Mouse (Mus musculus) embryonic facial prominence, embryonic 11.5 days (tissue): ENCODE data around the gene Dlg2. TPM values are rescaled to one million over a fixed set of nuclear protein-coding genes. Genes with fewer than 3 reads are reported as not detected.

Experiments
- ATAC-seq: fragments of 200-750 bp; cut with Nextera tagmentation; replicated peaks from 2 replicates; pipeline ENCODE4 v1.8.0; 2017; ENCODE audit warnings: low read depth; ENCODE audit not compliant: insufficient number of reproducible peaks, low FRiP score, low TSS enrichment
- DNase-seq: peaks from one replicate; pipeline ENCODE4 v3.0.0-alpha.2; 2015; ENCODE audit warnings: low spot score
- H3K27ac ChIP-seq: fragments of 300-500 bp; sonication (generic); replicated peaks from 2 replicates; pipeline ENCODE4 v1.5.1; 2014; ENCODE audit warnings: mild to moderate bottlenecking, low read depth, low read length, control low read depth
- H3K27me3 ChIP-seq: fragments of 300-500 bp; sonication (generic); 2 replicates; pipeline ENCODE4 v1.6.1; 2014; ENCODE audit warnings: mild to moderate bottlenecking, low read length, moderate library complexity, mixed read lengths; ENCODE audit not compliant: control insufficient read depth, insufficient read depth
- H3K36me3 ChIP-seq: fragments of 300-500 bp; sonication (generic); replicated peaks from 2 replicates; pipeline ENCODE4 v1.6.1; 2014; ENCODE audit warnings: low read depth, mild to moderate bottlenecking, low read length, moderate library complexity, mixed read lengths; ENCODE audit not compliant: control insufficient read depth, insufficient read depth
- H3K4me1 ChIP-seq: fragments of 300-500 bp; sonication (generic); 2 replicates; pipeline ENCODE4 v1.6.1; 2014; ENCODE audit warnings: low read length, mixed read lengths; ENCODE audit not compliant: control insufficient read depth, insufficient read depth
- H3K4me2 ChIP-seq: fragments of 300-500 bp; sonication (generic); 2 replicates; pipeline ENCODE4 v1.6.1; 2014; ENCODE audit warnings: low read depth, mild to moderate bottlenecking, control low read depth, low read length, moderate library complexity
- H3K4me3 ChIP-seq: fragments of 300-500 bp; sonication (generic); 2 replicates; pipeline ENCODE4 v1.5.1; 2014; ENCODE audit warnings: low read depth, low read length, control low read depth
- H3K9ac ChIP-seq: fragments of 300-500 bp; sonication (generic); replicated peaks from 2 replicates; pipeline ENCODE4 v1.6.1; 2014; ENCODE audit warnings: mild to moderate bottlenecking, control low read depth, low read length
- H3K9me3 ChIP-seq: fragments of 300-500 bp; sonication (generic); replicated peaks from 2 replicates; pipeline ENCODE4 v1.6.1; 2016; ENCODE audit warnings: mild to moderate bottlenecking, low read length, inconsistent platforms, mixed read lengths; ENCODE audit not compliant: control insufficient read depth
- WGBS: fragments of 180-500 bp; shearing (Covaris S2); extraction: QIAGEN DNeasy Blood & Tissue Kit; methylation state at CpG from one replicate; pipeline ENCODE4 v1.1.7; 2014; 5-methylcytosine and 5-hydroxymethylcytosine counted together
- polyA plus RNA-seq: library from polyadenylated mRNA; unstranded; fragments of >200 nt; fragmentation: Nextera tagmentation; extraction: Ambion mirVana; gene quantifications from 2 replicates; pipeline ENCODE4 v1.2.1, GENCODE M21; 2014

Dlg2 gene
- polyA plus RNA-seq, 1 experiment from 2014 or later = 5.3 TPM

- H3K4me2 ChIP-seq = no peak overlapping the region
Measured at GRCm38 (mm10) chr7:91173560-91173959, 697.1 kb downstream of the Dlg2 start.

GRCm38 (mm10) chr7:91188211-91188610, 711.7 kb downstream of the Dlg2 start:
- no peaks in the 10 kb centered on the region for H3K27me3 ChIP-seq
- DNase-seq (no peak), ATAC-seq (no peak)
- 95% methylated on average over 2 of the region's 2 CpGs for WGBS
- H3K9me3 ChIP-seq = no peaks in the 10 kb centered on the region
- H3K4me3 ChIP-seq = no peak overlapping the region
- H3K27ac ChIP-seq = no peak overlapping the region
- H3K4me2 ChIP-seq = no peak overlapping the region
- no peaks in the 10 kb centered on the region for H3K4me1 ChIP-seq
- H3K9ac ChIP-seq = no peak overlapping the region
- H3K36me3 ChIP-seq = no peaks in the 10 kb centered on the region

More at GRCm38 (mm10) chr7:91173560-91173959, 697.1 kb downstream of the Dlg2 start:
- Histone ChIP-seq H3K4me1 (no peaks in the 10 kb centered on the region), H3K9me3 (no peaks in the 10 kb centered on the region), H3K9ac (no peak overlapping the region), H3K27me3 (no peaks in the 10 kb centered on the region), H3K36me3 (no peaks in the 10 kb centered on the region), H3K4me3 (no peak overlapping the region), H3K27ac (no peak overlapping the region)
- DNase-seq = no peak
- 86% methylated on average over 2 of the region's 2 CpGs for WGBS
- no peak for ATAC-seq

GRCm38 (mm10) chr7:91199372-91199771, 722.9 kb downstream of the Dlg2 start:
- H3K27ac ChIP-seq = no peak overlapping the region
- H3K36me3 ChIP-seq = no peaks in the 10 kb centered on the region
- H3K4me2 ChIP-seq = no peak overlapping the region
- H3K9me3 ChIP-seq = no peaks in the 10 kb centered on the region
- DNase-seq (no peak), ATAC-seq (no peak)
- H3K9ac ChIP-seq = no peak overlapping the region
- 85% methylated on average over 1 of the region's 1 CpGs for WGBS
- no peaks in the 10 kb centered on the region for H3K4me1 ChIP-seq
- no peak overlapping the region for H3K4me3 ChIP-seq
- H3K27me3 ChIP-seq = no peaks in the 10 kb centered on the region

DNA sequence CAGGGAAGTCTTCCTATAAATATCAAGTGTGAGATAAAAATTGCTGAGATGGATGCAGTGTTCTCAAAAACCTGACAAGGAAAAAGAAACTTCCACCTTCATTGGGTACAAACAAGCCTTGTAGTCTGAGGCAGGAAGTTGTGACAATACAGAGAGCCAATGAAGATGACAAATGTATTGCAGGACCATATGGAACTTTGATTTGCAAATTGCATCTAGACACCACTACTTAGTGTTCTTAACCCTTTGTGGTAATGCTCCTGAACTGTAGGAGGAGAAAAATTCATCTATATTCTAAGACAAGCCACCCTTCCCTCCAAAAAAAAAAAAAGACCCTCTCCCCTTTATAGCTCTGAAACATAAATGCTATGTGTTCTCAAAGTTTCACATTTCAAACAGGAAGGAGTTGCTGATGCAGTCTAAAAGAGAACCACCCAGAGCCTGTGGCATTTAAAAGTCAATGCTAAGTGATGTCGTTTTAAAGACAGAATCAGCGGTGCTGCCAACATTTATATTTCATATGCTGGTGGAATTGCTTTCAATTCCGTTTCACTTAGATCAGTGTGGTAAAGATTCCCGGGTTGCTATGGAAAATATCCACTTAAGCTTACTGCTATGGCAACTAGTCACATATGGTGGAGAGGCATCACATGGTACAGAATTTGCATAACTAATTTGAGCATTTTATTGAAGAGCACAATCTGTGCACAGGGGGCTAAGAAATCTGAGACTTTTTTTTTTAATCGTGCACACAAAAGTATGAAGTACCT, 731.8 kb downstream of the Dlg2 start:
- H3K9me3 ChIP-seq = no peaks in the 10 kb centered on the region
- 72% methylated on average over 5 of the region's 5 CpGs for WGBS
- H3K9ac ChIP-seq = no peak overlapping the region
- H3K36me3 ChIP-seq = no peaks in the 10 kb centered on the region
- no peak for ATAC-seq
- DNase-seq = no peak
- H3K27ac ChIP-seq = no peak overlapping the region
- H3K27me3 ChIP-seq = no peaks in the 10 kb centered on the region
- no peak overlapping the region for H3K4me3 ChIP-seq
- no peaks in the 10 kb centered on the region for H3K4me1 ChIP-seq
- H3K4me2 ChIP-seq = no peak overlapping the region

DNA sequence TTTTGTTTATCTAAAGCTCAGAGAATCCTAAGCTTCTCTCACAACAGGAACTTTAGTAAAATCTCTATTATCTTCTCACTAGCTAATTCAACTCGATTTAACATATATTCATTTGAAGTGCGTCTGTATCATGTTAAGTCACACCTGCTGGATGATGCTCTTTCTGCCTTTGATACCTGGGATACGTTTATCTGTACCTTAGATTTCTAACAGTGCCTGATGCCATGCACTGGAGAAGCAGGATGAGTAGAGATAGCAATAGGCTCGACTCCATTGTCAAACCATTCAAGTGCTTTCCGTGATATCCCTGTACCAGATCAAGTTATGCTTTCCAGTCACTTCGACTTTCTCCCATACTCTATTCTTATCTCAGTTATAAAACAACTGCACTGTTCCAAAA, 732.5 kb downstream of the Dlg2 start:
- no peak for ATAC-seq
- H3K4me2 ChIP-seq = no peak overlapping the region
- DNase-seq = no peak
- H3K9ac ChIP-seq = no peak overlapping the region
- no peak overlapping the region for H3K27ac ChIP-seq
- H3K9me3 ChIP-seq = no peaks in the 10 kb centered on the region
- no peaks in the 10 kb centered on the region for H3K4me1 ChIP-seq
- no peaks in the 10 kb centered on the region for H3K27me3 ChIP-seq
- WGBS = 80% methylated on average over 6 of the region's 6 CpGs
- H3K36me3 ChIP-seq = no peaks in the 10 kb centered on the region
- no peak overlapping the region for H3K4me3 ChIP-seq

DNA sequence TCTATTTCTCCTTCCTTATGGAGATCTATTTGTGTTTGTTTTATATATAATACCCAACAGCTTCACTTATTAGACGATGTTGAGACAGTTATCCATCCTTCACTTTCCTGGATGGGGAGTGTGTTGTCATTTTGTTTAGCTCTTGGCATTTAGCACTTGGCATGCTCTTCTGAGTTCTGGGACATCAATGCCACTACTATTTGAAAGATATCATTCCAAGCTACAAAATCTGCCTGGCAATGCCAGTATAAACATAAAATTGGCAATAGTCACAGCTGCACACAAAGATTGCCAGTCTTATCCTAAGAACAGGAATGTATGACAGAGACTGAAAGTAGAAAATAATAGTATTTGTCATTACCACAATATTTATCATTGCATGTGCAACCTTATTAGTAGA, 735.8 kb downstream of the Dlg2 start:
- WGBS = 85% methylated on average over 1 of the region's 1 CpGs
- H3K9me3 ChIP-seq = no peaks in the 10 kb centered on the region

DNA sequence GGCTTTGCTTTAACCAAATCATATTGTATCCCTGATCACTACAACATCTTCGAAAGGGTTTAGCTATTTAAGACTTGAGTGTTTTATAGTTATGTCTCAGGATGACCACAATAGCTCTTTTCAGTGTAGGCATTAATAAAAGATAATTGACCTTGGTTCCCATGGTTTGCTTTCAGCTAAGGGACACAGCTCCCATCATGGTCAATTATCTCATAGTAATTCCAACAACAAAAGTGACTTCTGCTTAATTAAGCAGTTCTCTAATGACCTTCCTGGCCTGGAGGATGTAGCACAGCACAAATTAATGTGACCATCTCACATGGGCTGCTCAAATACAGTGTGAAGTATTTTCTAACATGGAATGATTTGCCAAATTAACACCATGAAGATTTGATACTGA, 738.4 kb downstream of the Dlg2 start:
- 86% methylated on average over 1 of the region's 1 CpGs for WGBS
- H3K36me3 ChIP-seq = no peaks in the 10 kb centered on the region
- no peak overlapping the region for H3K27ac ChIP-seq
- DNase-seq (no peak), ATAC-seq (no peak)
- no peaks in the 10 kb centered on the region for H3K27me3 ChIP-seq
- no peaks in the 10 kb centered on the region for H3K4me1 ChIP-seq
- no peak overlapping the region for H3K4me3 ChIP-seq
- no peaks in the 10 kb centered on the region for H3K9me3 ChIP-seq
- no peak overlapping the region for H3K4me2 ChIP-seq
- H3K9ac ChIP-seq = no peak overlapping the region

More for the DNA sequence above, 735.8 kb downstream of the Dlg2 start:
- no peak overlapping the region for H3K9ac ChIP-seq
- no peaks in the 10 kb centered on the region for H3K27me3 ChIP-seq
- H3K4me1 ChIP-seq = no peaks in the 10 kb centered on the region
- no peak overlapping the region for H3K27ac ChIP-seq
- no peaks in the 10 kb centered on the region for H3K36me3 ChIP-seq
- no peak overlapping the region for H3K4me2 ChIP-seq
- no peak for ATAC-seq
- no peak for DNase-seq
- no peak overlapping the region for H3K4me3 ChIP-seq

DNA sequence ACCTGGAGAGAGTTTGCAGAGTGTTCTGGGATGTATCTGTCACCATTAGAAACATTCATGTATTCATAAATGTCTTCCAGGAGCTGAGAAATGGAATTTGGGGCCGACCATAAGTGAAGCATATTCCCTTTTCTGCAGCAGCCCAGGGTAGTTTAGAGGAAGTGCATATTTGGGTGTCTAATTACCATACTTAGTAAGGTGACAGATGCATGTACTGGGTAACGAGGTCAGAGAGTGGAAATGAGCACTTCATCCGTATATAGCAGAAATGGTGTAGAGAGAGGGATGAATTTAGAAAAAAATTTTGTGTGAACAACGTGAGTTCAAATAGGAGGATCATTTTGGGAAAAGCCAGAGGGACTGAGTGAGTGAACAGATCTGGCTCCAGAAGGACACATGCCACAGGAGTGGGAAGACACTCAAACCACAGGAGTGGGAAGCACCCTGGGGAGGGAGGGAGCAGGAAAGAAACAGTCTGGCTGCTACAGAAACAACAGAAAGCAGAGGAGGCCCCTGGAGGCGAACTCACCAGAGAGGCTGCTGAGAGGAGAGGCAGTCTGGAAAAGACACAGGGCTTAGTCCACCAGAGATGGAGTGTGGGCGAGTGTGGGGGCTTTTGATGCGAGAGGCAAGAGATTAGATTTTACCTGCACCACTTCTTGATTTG, 742.0 kb downstream of the Dlg2 start:
- 65% methylated on average over 7 of the region's 7 CpGs for whole genome bisulfite sequencing

More for the DNA sequence above, 742.0 kb downstream of the Dlg2 start:
- no peak overlapping the region for H3K9ac ChIP-seq
- no peak overlapping the region for H3K27ac ChIP-seq
- no peak overlapping the region for H3K4me2 ChIP-seq
- no peaks in the 10 kb centered on the region for H3K9me3 ChIP-seq
- H3K4me3 ChIP-seq = no peak overlapping the region
- no peaks in the 10 kb centered on the region for H3K27me3 ChIP-seq
- no peak for DNase-seq
- no peaks in the 10 kb centered on the region for H3K4me1 ChIP-seq
- H3K36me3 ChIP-seq = no peaks in the 10 kb centered on the region
- no peak for ATAC-seq
